Mouse (Mus musculus) lung, embryonic 14.5 days (tissue): Measurements from ENCODE around the gene Slit3. TPM values are rescaled to one million over a fixed set of nuclear protein-coding genes. Genes with fewer than 3 reads are reported as not detected.

Experiments used
- ATAC-seq: fragments of 200-750 bp; cut with Nextera tagmentation; 2 replicates; pipeline ENCODE4 v1.8.0; 2017; ENCODE audit warnings: mild to moderate bottlenecking, moderate TSS enrichment, moderate library complexity; ENCODE audit not compliant: insufficient read depth
- DNase-seq: peaks from one replicate; pipeline ENCODE4 v3.0.0-alpha.2; 2015
- H3K27ac ChIP-seq: fragments of 300-500 bp; sonication (generic); 2 replicates; pipeline ENCODE4 v1.5.1; 2014; ENCODE audit warnings: low read depth, mild to moderate bottlenecking, moderate library complexity
- H3K27me3 ChIP-seq: fragments of 300-500 bp; sonication (generic); 2 replicates; pipeline ENCODE4 v1.6.1; 2014; ENCODE audit warnings: low read length, control low read depth; ENCODE audit not compliant: insufficient read depth
- H3K36me3 ChIP-seq: fragments of 300-500 bp; sonication (generic); 2 replicates; pipeline ENCODE4 v1.6.1; 2014; ENCODE audit warnings: control low read depth; ENCODE audit not compliant: insufficient read depth
- H3K4me1 ChIP-seq: fragments of 300-500 bp; sonication (generic); 2 replicates; pipeline ENCODE4 v1.6.1; 2014; ENCODE audit warnings: antibody characterized with exemption, control low read depth; ENCODE audit not compliant: insufficient read depth
- H3K4me2 ChIP-seq: fragments of 300-500 bp; sonication (generic); 2 replicates; pipeline ENCODE4 v1.6.1; 2014; ENCODE audit warnings: mild to moderate bottlenecking
- H3K4me3 ChIP-seq: fragments of 300-500 bp; sonication (generic); 2 replicates; pipeline ENCODE4 v1.5.1; 2014; ENCODE audit warnings: low read depth, low read length
- H3K9ac ChIP-seq: fragments of 300-500 bp; sonication (generic); 2 replicates; pipeline ENCODE4 v1.6.1; 2014
- H3K9me3 ChIP-seq: fragments of 300-500 bp; sonication (generic); 2 replicates; pipeline ENCODE4 v1.6.1; 2016; ENCODE audit warnings: low read depth, low read length, control low read depth
- CTCF ChIP-seq: IDR thresholded peaks from 2 replicates; pipeline ENCODE4 v1.5.1; 2016; ENCODE audit warnings: antibody characterized with exemption, low read depth
- WGBS: fragments of 180-500 bp; shearing (Covaris S2); extraction: QIAGEN DNeasy Blood & Tissue Kit; methylation state at CpG from one replicate; pipeline ENCODE4 v1.1.7; 2014; 5-methylcytosine and 5-hydroxymethylcytosine counted together
- polyA plus RNA-seq: library from polyadenylated mRNA; unstranded; fragments of >200 nt; fragmentation: Nextera tagmentation; extraction: Ambion mirVana; gene quantifications from 2 replicates; pipeline ENCODE4 v1.2.1, GENCODE M21; 2014

The Slit3 gene
- polyA plus RNA-seq, 1 experiment from 2014 or later, result 37.3 TPM

GRCm38 (mm10) chr11:35361071-35361470 is 240.0 kb downstream of the Slit3 start:
- DNase-seq (no peak), ATAC-seq (no peak)
- H3K9me3 ChIP-seq, result no peaks in the 10 kb centered on the region
- no peak for TF ChIP-seq CTCF
- no peaks in the 10 kb centered on the region for H3K27me3 ChIP-seq
- no peak overlapping the region for H3K4me3 ChIP-seq
- H3K27ac ChIP-seq, result no peak overlapping the region
- no peaks in the 10 kb centered on the region for H3K36me3 ChIP-seq
- WGBS, result 71% methylated on average over 6 of the region's 6 CpGs
- H3K4me1 ChIP-seq, result no peaks in the 10 kb centered on the region
- no peak overlapping the region for H3K9ac ChIP-seq
- H3K4me2 ChIP-seq, result no peak overlapping the region

- DNase-seq (no peak), ATAC-seq (no peak)
- WGBS, result 53% methylated on average over 4 of the region's 4 CpGs
- Histone ChIP-seq H3K27me3 (no peaks in the 10 kb centered on the region), H3K4me1 (no peaks in the 10 kb centered on the region), H3K27ac (no peak overlapping the region), H3K9ac (no peak overlapping the region), H3K4me2 (no peak overlapping the region), H3K4me3 (no peak overlapping the region), H3K36me3 (no peaks in the 10 kb centered on the region), H3K9me3 (no peaks in the 10 kb centered on the region)
- TF ChIP-seq CTCF, result no peak
Measured at GRCm38 (mm10) chr11:35362975-35363374, 242.0 kb downstream of the Slit3 start.

- DNase-seq, result peak; percentile 67
- peak; percentile 50 for ATAC-seq
- TF ChIP-seq CTCF, result no peak
Measured at GRCm38 (mm10) chr11:35364469-35364868, 243.4 kb downstream of the Slit3 start.

GRCm38 (mm10) chr11:35365510-35365931 is 244.5 kb downstream of the Slit3 start:
- no peak overlapping the region for H3K27ac ChIP-seq
- no peaks in the 10 kb centered on the region for H3K9me3 ChIP-seq
- H3K4me3 ChIP-seq, result no peak overlapping the region
- H3K4me2 ChIP-seq, result no peak overlapping the region
- no peak for ATAC-seq
- TF ChIP-seq CTCF, result no peak
- no peak overlapping the region for H3K9ac ChIP-seq
- H3K27me3 ChIP-seq, result no peaks in the 10 kb centered on the region
- H3K36me3 ChIP-seq, result no peaks in the 10 kb centered on the region
- no peak for DNase-seq
- peaks cover 8% of the 10 kb centered on the region for H3K4me1 ChIP-seq
- WGBS, result 37% methylated on average over 8 of the region's 8 CpGs

More at GRCm38 (mm10) chr11:35364469-35364868, 243.4 kb downstream of the Slit3 start:
- Histone ChIP-seq H3K4me1 (no peaks in the 10 kb centered on the region), H3K27ac (no peak overlapping the region), H3K9me3 (no peaks in the 10 kb centered on the region), H3K36me3 (no peaks in the 10 kb centered on the region), H3K27me3 (no peaks in the 10 kb centered on the region), H3K9ac (no peak overlapping the region), H3K4me2 (no peak overlapping the region), H3K4me3 (no peak overlapping the region)
- WGBS, result 28% methylated on average over 10 of the region's 10 CpGs

GRCm38 (mm10) chr11:35366611-35367010 is 245.6 kb downstream of the Slit3 start:
- DNase-seq (no peak), ATAC-seq (no peak)
- H3K9ac ChIP-seq, result no peak overlapping the region
- no peak overlapping the region for H3K4me3 ChIP-seq
- no peak overlapping the region for H3K4me2 ChIP-seq
- H3K27me3 ChIP-seq, result no peaks in the 10 kb centered on the region
- TF ChIP-seq CTCF, result no peak
- H3K27ac ChIP-seq, result no peak overlapping the region
- peaks cover 11% of the 10 kb centered on the region for H3K4me1 ChIP-seq
- H3K9me3 ChIP-seq, result no peaks in the 10 kb centered on the region
- H3K36me3 ChIP-seq, result no peaks in the 10 kb centered on the region
- WGBS, result 64% methylated on average over 4 of the region's 4 CpGs

- peaks cover 11% of the 10 kb centered on the region for H3K4me1 ChIP-seq
- DNase-seq, result peak; percentile 29
Measured at GRCm38 (mm10) chr11:35367248-35367647, 246.2 kb downstream of the Slit3 start.

GRCm38 (mm10) chr11:35369964-35370363 is 248.9 kb downstream of the Slit3 start:
- 23% methylated on average over 7 of the region's 7 CpGs for WGBS
- no peak overlapping the region; the same call in 1 of the 2 replicates for H3K27ac ChIP-seq

More at GRCm38 (mm10) chr11:35367248-35367647, 246.2 kb downstream of the Slit3 start:
- Histone ChIP-seq H3K27me3 (no peaks in the 10 kb centered on the region), H3K27ac (no peak overlapping the region), H3K36me3 (no peaks in the 10 kb centered on the region), H3K9me3 (no peaks in the 10 kb centered on the region), H3K9ac (no peak overlapping the region), H3K4me3 (no peak overlapping the region), H3K4me2 (no peak overlapping the region)
- ATAC-seq, result no peak
- peak; percentile 36 for TF ChIP-seq CTCF
- WGBS, result 83% methylated on average over 4 of the region's 4 CpGs

More at GRCm38 (mm10) chr11:35369964-35370363, 248.9 kb downstream of the Slit3 start:
- ATAC-seq, result no peak
- DNase-seq, result no peak
- no peaks in the 10 kb centered on the region for H3K36me3 ChIP-seq
- no peak overlapping the region for H3K4me3 ChIP-seq
- H3K4me2 ChIP-seq, result no peak overlapping the region
- H3K4me1 ChIP-seq, result peaks cover 11% of the 10 kb centered on the region
- no peak for TF ChIP-seq CTCF
- no peaks in the 10 kb centered on the region for H3K9me3 ChIP-seq
- H3K27me3 ChIP-seq, result no peaks in the 10 kb centered on the region
- H3K9ac ChIP-seq, result no peak overlapping the region
